Mouse (Mus musculus): ENCODE results near the gene Ankrd24. TPM values are rescaled to one million over a fixed set of nuclear protein-coding genes. Genes with fewer than 3 reads are reported as not detected.

Gene Ankrd24
- polyA plus RNA-seq (2015; fragmentation: Nextera tagmentation; extraction: Ambion mirVana) = 12.3 and 13.7 TPM in 2 replicates

GRCm38 (mm10) chr10:81628390-81628789 lies at the start of gene Ankrd24:
Ankrd24 (plus strand) TSS chr10:81628540.
- Histone ChIP-seq H3K27ac (peak within 1 kb of the TSS; percentile 83), H3K4me3 (peak within 1 kb of the TSS; percentile 87), H3K4me2 (peak within 1 kb of the TSS; percentile 89), H3K9ac (peak within 1 kb of the TSS; percentile 81), H3K27me3 (no peaks in the 10 kb centered on the region), H3K9me3 (replicated peaks) (no peaks in the 10 kb centered on the region), H3K36me3 (peaks cover 18% of the 10 kb centered on the region), H3K4me1 (replicated peaks) (peaks cover 18% of the 10 kb centered on the region)
- WGBS = 71% methylated on average over 16 of the region's 16 CpGs
- ATAC-seq (replicated peaks; ENCODE audit: insufficient number of reproducible peaks, insufficient read depth, low FRiP score, low read depth) = no peak

GRCm38 (mm10) chr10:81579967-81580366 lies 48.4 kb upstream of the Ankrd24 start:
- Histone ChIP-seq H3K36me3 (no peaks in the 10 kb centered on the region), H3K4me1 (replicated peaks) (peaks cover 18% of the 10 kb centered on the region), H3K4me3 (no peak overlapping the region), H3K4me2 (no peak overlapping the region), H3K27ac (no peak overlapping the region), H3K27me3 (peaks cover 3% of the 10 kb centered on the region; the same call in 1 of the 2 replicates), H3K9me3 (replicated peaks) (no peaks in the 10 kb centered on the region), H3K9ac (no peak overlapping the region)
- no peak for ATAC-seq (replicated peaks; ENCODE audit: insufficient number of reproducible peaks, insufficient read depth, low FRiP score, low read depth)
- 68% methylated on average over 4 of the region's 4 CpGs for WGBS

- ATAC-seq (replicated peaks; ENCODE audit: insufficient number of reproducible peaks, insufficient read depth, low FRiP score, low read depth) = no peak
Measured at GRCm38 (mm10) chr10:81580441-81581070, 47.8 kb upstream of the Ankrd24 start.

GRCm38 (mm10) chr10:81583347-81583746 lies 45.0 kb upstream of the Ankrd24 start:
- H3K27me3 ChIP-seq = peaks cover 5% of the 10 kb centered on the region
- no peak overlapping the region for H3K4me3 ChIP-seq
- no peak overlapping the region for H3K9ac ChIP-seq
- H3K27ac ChIP-seq = no peak overlapping the region
- peaks cover 22% of the 10 kb centered on the region for H3K36me3 ChIP-seq
- H3K4me2 ChIP-seq = no peak overlapping the region
- 52% methylated on average over 6 of the region's 6 CpGs for WGBS
- H3K4me1 ChIP-seq (replicated peaks) = peaks cover 8% of the 10 kb centered on the region
- no peaks in the 10 kb centered on the region for H3K9me3 ChIP-seq (replicated peaks)
- no peak for ATAC-seq (replicated peaks; ENCODE audit: insufficient number of reproducible peaks, insufficient read depth, low FRiP score, low read depth)

More at GRCm38 (mm10) chr10:81580441-81581070, 47.8 kb upstream of the Ankrd24 start:
- Histone ChIP-seq H3K36me3 (peaks cover 5% of the 10 kb centered on the region; the same call in 1 of the 2 replicates), H3K9me3 (replicated peaks) (no peaks in the 10 kb centered on the region), H3K27me3 (peaks cover 3% of the 10 kb centered on the region; the same call in 1 of the 2 replicates), H3K4me1 (replicated peaks) (peaks cover 16% of the 10 kb centered on the region), H3K27ac (no peak overlapping the region), H3K9ac (no peak overlapping the region), H3K4me3 (no peak overlapping the region), H3K4me2 (no peak overlapping the region)
- WGBS = 50% methylated on average over 25 of the region's 25 CpGs

GRCm38 (mm10) chr10:81588739-81589138 lies 39.6 kb upstream of the Ankrd24 start:
- H3K9me3 ChIP-seq (replicated peaks) = no peaks in the 10 kb centered on the region
- no peak overlapping the region for H3K4me3 ChIP-seq
- H3K4me1 ChIP-seq (replicated peaks) = no peaks in the 10 kb centered on the region
- H3K36me3 ChIP-seq = peaks cover 27% of the 10 kb centered on the region
- WGBS = 61% methylated on average over 7 of the region's 7 CpGs
- no peak overlapping the region for H3K4me2 ChIP-seq
- ATAC-seq (replicated peaks; ENCODE audit: insufficient number of reproducible peaks, insufficient read depth, low FRiP score, low read depth) = no peak
- H3K9ac ChIP-seq = no peak overlapping the region
- H3K27me3 ChIP-seq = peaks cover 6% of the 10 kb centered on the region
- H3K27ac ChIP-seq = no peak overlapping the region

GRCm38 (mm10) chr10:81591846-81592245 lies 36.5 kb upstream of the Ankrd24 start:
- H3K4me3 ChIP-seq = no peak overlapping the region
- no peak overlapping the region for H3K4me2 ChIP-seq
- no peak overlapping the region for H3K9ac ChIP-seq
- H3K27me3 ChIP-seq = peaks cover 19% of the 10 kb centered on the region
- no peak overlapping the region for H3K27ac ChIP-seq
- H3K36me3 ChIP-seq = peaks cover 13% of the 10 kb centered on the region
- no peak for ATAC-seq (replicated peaks; ENCODE audit: insufficient number of reproducible peaks, insufficient read depth, low FRiP score, low read depth)
- 60% methylated on average over 9 of the region's 9 CpGs for WGBS
- no peaks in the 10 kb centered on the region for H3K9me3 ChIP-seq (replicated peaks)
- H3K4me1 ChIP-seq (replicated peaks) = peaks cover 16% of the 10 kb centered on the region

- no peak for ATAC-seq (replicated peaks; ENCODE audit: insufficient number of reproducible peaks, insufficient read depth, low FRiP score, low read depth)
- Histone ChIP-seq H3K4me1 (replicated peaks) (peaks cover 24% of the 10 kb centered on the region), H3K27me3 (peaks cover 16% of the 10 kb centered on the region), H3K27ac (no peak overlapping the region), H3K9me3 (replicated peaks) (no peaks in the 10 kb centered on the region), H3K9ac (no peak overlapping the region), H3K4me3 (no peak overlapping the region), H3K36me3 (peaks cover 10% of the 10 kb centered on the region), H3K4me2 (no peak overlapping the region)
- WGBS = 76% methylated on average over 7 of the region's 7 CpGs
Measured at GRCm38 (mm10) chr10:81592631-81593030, 35.7 kb upstream of the Ankrd24 start.

GRCm38 (mm10) chr10:81593223-81593622 lies 35.1 kb upstream of the Ankrd24 start:
- H3K4me2 ChIP-seq = no peak overlapping the region
- no peak for ATAC-seq (replicated peaks; ENCODE audit: insufficient number of reproducible peaks, insufficient read depth, low FRiP score, low read depth)
- no peak overlapping the region for H3K27ac ChIP-seq
- no peak overlapping the region for H3K4me3 ChIP-seq
- H3K9ac ChIP-seq = no peak overlapping the region
- peaks cover 16% of the 10 kb centered on the region for H3K27me3 ChIP-seq
- peaks cover 6% of the 10 kb centered on the region; the same call in 1 of the 2 replicates for H3K36me3 ChIP-seq
- H3K9me3 ChIP-seq (replicated peaks) = no peaks in the 10 kb centered on the region
- 65% methylated on average over 4 of the region's 4 CpGs for WGBS
- peaks cover 28% of the 10 kb centered on the region for H3K4me1 ChIP-seq (replicated peaks)

- ATAC-seq (replicated peaks; ENCODE audit: insufficient number of reproducible peaks, insufficient read depth, low FRiP score, low read depth) = no peak
- Histone ChIP-seq H3K27me3 (peaks cover 16% of the 10 kb centered on the region), H3K9ac (no peak overlapping the region), H3K36me3 (peaks cover 6% of the 10 kb centered on the region; the same call in 1 of the 2 replicates), H3K4me2 (no peak overlapping the region), H3K4me3 (no peak overlapping the region), H3K27ac (no peak overlapping the region), H3K4me1 (replicated peaks) (peaks cover 28% of the 10 kb centered on the region), H3K9me3 (replicated peaks) (no peaks in the 10 kb centered on the region)
- 71% methylated on average over 18 of the region's 18 CpGs for WGBS
Measured at GRCm38 (mm10) chr10:81593935-81594334, 34.4 kb upstream of the Ankrd24 start.

GRCm38 (mm10) chr10:81595599-81595998 lies 32.7 kb upstream of the Ankrd24 start:
- no peaks in the 10 kb centered on the region for H3K36me3 ChIP-seq
- H3K27ac ChIP-seq = peak overlapping the region; percentile 81; the same call in 1 of the 2 replicates
- H3K27me3 ChIP-seq = peaks cover 16% of the 10 kb centered on the region
- no peak overlapping the region for H3K4me2 ChIP-seq
- no peak overlapping the region for H3K9ac ChIP-seq
- WGBS = 51% methylated on average over 5 of the region's 5 CpGs
- ATAC-seq (replicated peaks; ENCODE audit: insufficient number of reproducible peaks, insufficient read depth, low FRiP score, low read depth) = no peak
- no peak overlapping the region for H3K4me3 ChIP-seq
- H3K4me1 ChIP-seq (replicated peaks) = peaks cover 36% of the 10 kb centered on the region
- no peaks in the 10 kb centered on the region for H3K9me3 ChIP-seq (replicated peaks)

- peak overlapping the region; percentile 50 for H3K9ac ChIP-seq
- H3K9me3 ChIP-seq (replicated peaks) = no peaks in the 10 kb centered on the region
- peaks cover 16% of the 10 kb centered on the region for H3K27me3 ChIP-seq
- H3K4me1 ChIP-seq (replicated peaks) = peaks cover 44% of the 10 kb centered on the region
- ATAC-seq (replicated peaks; ENCODE audit: insufficient number of reproducible peaks, insufficient read depth, low FRiP score, low read depth) = no peak
- peak overlapping the region; percentile 67 for H3K4me2 ChIP-seq
- H3K27ac ChIP-seq = peak overlapping the region; percentile 81
- peak overlapping the region; percentile 38 for H3K4me3 ChIP-seq
- H3K36me3 ChIP-seq = no peaks in the 10 kb centered on the region
- 8% methylated on average over 10 of the region's 10 CpGs for WGBS
Measured at GRCm38 (mm10) chr10:81596611-81597010, 31.7 kb upstream of the Ankrd24 start.
